Mouse (Mus musculus) embryo, embryonic 10 days (tissue): Measurements from ENCODE around the gene C3.

Experiments used
- DNase-seq: peaks from one replicate; pipeline ENCODE4 v3.0.0-alpha.2; 2015; ENCODE audit warnings: low spot score

The C3 gene

DNA sequence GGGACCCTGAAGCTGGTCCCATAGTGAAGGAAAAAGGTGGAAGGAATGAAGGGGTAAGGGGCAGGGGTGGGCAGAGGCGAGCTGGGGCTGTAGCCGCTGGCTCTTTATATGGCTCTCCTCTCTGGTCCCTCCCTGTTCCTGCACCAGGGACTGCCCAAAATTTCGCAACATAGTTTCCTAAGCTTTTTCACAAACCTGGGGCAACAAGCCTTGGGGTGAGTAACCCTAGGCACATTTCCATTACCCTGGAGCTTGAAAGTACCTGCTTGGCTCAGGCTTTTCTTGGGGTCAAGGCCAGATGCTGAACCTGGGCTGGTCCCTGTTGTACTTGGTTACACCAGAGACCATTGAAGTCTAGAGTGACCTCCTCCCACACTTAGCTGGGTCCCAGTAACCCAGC is at the start of gene C3:
Gene C3 (minus strand): TSS at position 123 of the 400 bp plus-strand sequence.
- no peak for DNase-seq

DNA sequence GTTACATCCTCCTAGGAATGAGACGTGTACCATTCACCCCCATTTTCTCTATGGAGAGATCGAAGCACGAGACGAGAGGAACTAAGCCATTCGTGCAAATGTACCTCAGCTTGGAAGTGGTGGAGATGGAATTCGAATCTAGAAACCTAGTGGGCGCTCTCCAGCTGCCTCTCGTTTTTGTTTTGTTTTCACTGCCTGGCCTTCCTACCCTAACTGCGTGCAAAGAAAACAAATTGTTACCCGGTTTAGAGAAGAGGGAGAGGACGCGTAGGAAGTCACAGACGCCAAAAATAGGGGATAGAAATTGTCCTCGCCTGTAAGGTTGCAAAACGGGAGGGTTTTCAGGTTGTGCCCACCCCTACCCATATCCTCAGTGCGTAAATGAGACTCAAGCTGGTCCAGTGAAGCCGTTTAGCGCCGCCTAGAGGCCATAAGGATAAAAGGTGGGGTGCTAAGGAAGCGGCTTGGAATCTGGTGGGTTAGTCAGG is 48.7 kb upstream of the C3 start:
- DNase-seq: peak; percentile 90

DNA sequence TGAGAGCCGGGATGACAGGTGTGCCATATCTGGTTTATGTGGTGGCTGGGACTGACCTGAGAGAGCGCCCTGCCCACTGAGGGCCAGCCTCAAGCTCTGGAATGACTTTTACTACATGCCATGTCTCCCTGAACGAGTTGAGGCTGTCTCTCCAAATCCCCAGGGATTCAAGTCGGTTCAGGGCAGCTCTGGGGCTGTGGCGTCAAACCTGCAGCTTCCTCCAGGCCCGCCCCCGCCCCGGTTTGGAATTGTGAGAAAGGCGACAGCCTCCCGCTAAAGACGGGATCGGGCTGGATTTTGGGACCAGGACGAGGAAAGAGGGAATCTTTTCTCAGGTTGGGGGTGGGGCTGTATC is 48.0 kb upstream of the C3 start:
- DNase-seq: no peak

DNA sequence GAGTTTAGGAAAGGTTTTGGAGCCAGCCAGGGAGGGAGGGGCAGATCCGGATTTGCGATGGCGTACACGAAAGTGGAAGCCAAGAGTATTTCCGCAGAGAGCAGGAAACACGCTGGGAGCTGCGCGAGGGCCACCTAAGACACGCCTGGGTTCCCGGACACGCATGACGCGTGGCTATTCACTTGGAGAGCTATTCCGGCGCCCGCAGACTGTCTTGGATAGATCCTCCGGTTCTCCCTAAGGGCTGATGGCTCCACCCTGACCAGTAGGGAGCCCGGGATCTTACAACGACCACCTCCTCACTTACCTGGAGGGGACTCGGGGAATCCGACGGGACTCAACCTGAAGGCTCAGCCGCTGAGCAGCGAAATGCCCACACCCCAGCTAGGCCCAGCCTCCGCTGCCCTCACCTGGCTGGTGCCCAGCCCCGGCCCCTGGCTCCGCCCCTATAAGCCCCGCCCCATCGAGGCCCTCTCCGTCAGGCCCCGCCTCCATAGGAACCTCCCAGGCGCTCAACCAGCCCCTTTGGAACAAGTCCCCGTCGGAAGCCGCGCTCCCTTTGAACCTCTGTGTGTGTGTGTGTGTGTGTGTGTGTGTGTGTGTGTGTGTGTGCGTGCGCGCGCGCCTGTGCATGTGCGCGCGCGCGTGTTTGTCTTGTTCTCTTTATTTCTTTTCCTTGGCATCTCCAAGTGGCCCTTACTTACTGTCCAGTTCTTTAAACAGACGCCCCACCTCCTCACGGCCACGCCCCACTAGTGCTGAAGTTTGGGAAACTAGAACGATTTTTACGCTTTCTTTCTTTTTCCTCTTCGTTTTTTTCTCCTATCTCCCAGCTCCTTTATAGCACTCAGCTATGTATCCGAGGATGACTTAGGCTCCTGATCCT is 47.4 kb upstream of the C3 start:
- DNase-seq: peak; percentile 59

DNA sequence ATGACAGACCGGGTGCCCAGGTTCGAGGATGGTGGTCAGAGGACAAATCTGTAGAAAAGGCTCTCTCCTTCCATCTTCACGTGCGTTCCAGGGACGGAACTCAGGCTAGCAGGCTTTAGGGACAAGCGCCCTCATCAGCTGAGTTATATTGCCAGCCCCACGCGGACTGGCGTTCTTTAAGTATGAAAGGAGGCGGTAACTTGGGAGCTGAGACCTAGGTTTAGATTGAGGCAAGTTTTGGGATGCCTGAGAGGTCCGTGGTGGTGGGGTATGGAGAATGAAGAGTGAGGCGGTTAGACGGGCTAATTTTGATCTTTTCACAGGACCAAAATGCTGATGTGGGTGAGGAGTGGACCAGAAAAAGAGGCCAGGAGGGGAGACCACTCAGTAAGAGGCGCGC is 46.8 kb upstream of the C3 start:
- peak; percentile 25 for DNase-seq

DNA sequence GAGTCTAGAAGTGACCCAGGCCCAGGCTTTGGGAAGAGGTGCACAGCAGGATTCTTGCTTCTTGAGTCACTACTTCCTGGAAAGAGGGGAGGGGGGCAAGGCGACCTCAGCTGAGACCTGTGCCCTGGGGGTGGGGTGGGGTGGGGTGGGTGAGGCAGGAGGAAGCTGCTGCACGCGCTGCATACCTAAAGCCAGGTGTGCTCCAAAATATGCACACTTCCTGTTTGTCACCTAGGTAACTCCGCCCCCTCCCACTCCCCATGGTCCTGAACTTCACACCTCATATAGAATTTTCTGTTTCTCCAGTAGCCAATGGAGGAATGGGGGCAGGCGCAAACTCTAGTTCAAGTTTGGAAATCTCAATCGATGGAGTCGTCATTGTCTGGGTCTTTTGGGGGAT is 45.9 kb upstream of the C3 start:
- DNase-seq: no peak

DNA sequence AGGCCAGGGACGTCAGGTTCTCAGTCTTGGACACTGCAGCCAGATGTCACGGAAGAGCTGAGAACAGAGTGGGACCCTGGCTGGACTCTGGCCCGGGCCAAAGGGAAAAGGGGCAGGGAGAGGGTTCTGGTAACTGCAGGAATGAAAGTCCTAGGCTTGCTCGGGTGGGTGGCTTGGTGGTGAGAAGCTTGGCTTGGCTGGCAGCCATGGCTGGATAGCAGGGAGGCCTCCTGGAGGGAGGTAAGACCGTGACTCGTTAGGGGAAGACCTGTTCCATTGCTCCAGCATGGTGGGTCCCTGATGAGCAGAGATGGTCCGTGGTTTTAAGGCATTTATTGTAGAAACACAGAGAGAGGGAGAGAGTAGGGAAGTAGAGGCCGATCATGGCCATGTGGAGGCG is 43.4 kb upstream of the C3 start:
- no peak for DNase-seq

DNA sequence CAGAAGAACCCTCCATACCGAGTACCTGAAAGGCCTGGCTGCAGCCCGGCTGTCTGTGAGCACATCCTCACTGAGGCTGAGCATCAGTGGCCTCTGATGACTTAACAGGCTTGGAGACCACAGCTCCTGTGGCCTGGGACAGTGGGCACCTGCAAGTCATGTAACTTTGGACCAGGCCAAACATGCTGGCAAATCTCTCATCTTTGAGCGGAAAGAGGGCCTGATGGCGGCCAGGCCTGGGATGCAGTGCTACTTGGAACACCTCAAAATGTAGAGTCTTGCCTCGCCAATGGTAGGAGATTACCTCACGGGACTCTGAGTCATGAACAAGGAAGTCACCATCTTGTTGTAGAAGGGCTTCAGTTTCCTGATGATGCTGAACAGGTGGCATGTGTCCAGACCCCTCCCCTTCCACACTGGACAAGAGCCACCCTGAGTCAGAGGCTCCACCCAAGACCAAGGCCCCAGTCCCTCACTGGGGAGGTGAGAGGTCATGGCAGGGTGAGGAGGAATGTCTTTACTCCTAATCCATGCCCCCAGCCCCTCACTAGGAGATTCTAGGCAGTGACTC is 39.7 kb upstream of the C3 start:
- DNase-seq: no peak

DNA sequence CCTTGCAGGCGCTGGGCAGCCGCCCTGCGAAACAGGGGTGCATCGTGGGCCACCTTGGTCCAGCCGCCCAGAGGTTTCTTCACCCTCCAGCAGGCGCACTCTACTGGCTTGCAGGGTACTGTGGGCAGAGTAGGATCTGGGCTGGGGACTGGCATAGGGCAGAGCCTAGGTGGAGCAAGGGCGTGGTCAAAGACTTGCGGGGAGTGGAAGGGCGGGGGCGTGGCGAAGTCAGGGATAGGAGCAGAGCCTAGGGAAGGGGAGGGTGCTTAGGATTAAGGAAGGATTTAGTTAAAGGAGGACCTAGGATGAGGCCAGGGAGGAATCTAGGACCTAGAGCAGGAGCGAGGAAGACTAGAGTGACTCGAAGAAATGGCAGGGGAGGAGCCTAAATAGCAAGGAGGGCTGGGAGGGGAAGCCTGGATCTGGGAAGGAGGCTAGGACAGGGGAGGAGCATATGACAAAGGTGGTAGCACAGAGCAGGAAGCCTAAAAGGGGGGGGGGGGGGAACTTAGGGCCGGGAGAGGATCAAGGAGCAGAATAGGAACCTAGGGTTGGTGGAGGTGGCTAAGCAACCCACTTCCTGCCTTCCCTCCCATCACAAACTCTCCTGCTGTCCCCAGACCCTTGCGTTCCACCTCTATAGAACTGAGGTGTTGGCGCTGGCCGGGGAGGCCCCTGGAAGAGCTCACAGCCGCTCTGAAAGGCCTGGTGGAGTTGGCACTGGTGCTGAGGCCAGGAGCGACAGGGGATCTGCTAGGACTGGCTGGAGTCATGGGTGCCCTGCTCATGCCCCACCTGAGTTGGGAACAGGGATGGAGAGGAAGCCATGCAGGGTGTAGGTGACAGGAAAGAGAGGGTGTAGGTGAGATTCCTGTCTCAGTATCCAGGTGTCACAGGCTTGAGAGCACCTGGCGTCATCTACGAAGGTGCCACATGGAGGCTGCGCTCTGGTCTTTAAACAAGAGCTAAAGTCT is 37.3 kb upstream of the C3 start:
- DNase-seq: peak; percentile 42

DNA sequence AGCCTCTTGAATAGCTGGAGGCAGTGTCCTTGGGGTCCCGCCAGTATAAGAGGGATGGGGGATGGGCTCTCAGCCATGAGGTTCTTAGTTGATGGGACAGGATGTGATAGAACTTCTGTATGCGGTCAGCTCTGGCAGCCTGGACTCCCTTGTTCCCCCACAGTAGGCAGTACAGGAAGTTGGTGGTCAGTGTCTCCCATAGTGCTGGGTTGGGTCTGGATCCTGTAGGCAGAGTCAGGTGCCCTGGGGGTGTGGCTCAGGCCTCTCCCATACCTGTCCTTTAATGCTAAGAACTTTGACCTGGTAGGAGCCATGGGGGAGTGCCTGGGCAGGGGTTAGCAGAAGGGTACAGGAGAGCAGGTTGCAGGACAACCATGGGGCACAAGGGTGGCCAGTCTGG is 36.2 kb upstream of the C3 start:
- no peak for DNase-seq

DNA sequence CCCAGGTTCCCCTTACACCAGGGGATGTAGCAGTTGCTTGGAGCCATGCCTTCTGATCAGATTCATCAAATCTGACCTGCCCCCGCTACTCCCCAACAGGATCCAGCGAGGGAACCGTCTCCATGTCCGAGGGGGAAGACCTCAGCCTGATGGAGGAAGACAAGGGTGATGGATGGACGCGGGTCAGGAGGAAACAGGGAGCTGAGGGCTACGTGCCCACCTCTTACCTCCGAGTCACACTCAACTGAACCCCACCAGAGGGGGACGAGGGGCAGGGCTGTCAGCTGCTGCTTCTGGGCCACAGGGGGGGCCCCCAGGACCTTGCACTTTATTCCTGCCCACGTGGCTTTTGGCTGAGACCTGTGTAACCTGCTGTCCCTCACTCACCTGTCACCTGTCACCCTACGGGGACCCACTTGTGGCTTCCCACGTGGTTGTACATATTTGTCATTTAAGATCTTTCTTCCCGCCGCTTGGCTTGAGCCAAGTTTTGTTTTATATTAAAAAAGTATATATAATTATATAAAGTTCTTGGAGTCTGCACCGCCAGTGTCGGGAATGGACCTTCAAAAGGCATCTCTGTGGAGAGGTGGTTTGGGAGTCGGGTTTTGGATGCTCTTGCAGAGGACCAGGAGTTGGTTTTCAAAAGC is 35.1 kb upstream of the C3 start:
- no peak for DNase-seq

DNA sequence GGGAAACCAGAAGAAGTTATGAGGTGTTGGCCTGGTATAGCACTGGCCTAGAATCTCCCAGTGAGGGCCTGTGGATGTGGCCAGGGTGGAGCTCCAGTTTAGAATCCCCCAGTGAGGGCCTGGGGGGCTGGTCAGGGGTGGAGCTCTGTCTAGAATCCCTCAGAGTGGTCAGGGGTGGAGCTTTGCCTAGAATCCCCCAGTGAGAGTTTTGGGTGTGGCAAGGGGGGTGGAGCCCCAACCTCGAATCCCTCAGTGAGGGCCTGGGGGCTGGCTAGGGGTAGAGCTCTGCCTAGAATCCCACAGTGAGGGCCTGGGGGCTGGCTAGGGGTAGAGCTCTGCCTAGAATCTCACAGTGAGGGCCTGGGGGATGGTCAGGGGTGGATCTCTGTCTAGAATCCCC is 33.9 kb upstream of the C3 start:
- DNase-seq: no peak

DNA sequence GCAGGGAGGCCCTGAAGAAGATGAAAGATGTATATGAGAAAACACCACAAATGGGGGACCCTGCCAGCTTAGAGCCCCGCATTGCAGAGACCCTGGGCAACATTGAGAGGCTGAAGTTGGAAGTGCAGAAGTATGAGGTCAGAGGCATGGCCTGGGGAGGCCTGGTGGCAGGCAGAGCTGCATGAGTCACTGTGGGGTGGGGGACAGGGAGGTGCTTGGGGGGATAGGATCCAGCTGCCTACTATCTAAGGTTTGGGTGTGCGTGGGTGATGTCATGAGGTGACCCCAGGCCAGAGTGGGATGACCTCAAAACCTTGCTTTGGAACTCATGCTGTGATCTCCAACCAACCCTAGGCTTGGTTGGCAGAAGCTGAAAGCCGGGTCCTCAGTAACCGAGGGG is 33.4 kb upstream of the C3 start:
- no peak for DNase-seq

DNA sequence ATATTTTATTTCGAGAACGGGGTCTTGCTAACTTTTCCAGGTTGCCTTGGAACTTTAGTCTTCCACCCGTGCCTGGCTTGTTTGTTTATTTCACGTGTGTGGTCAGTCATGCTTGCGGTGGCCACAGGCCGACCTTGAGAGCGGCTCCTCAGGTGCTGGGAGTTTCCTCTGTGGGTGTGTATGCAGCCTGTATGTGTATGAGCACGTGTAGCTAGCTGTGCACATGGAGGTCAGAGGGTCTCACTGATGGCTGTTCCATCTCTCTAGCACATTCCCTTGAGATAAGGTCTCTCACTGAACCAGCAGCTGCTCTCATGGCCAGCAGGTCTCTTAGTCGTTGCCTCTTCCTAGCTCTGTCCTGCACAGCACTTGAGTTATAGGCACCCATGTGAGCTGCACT is 32.4 kb upstream of the C3 start:
- DNase-seq: no peak

DNA sequence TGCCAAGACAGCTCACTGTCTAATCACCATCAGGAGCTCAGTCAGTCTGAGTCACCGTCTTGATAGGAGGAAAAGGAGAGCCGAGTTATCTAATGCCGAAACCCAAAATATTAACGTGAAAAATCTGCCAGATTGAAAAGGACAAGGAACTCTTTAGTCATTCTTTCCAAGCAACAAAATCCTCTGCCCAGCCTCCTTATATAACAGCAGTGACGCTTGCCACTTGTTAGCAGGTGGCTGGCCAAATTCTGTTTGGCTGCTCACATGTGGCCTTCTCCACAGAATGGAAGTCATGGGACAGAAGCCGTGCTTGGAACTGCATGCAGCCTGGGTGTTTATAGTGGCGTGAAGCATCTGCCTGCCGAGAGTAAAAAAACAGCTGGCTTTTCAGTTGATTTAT is 31.8 kb upstream of the C3 start:
- DNase-seq: no peak

DNA sequence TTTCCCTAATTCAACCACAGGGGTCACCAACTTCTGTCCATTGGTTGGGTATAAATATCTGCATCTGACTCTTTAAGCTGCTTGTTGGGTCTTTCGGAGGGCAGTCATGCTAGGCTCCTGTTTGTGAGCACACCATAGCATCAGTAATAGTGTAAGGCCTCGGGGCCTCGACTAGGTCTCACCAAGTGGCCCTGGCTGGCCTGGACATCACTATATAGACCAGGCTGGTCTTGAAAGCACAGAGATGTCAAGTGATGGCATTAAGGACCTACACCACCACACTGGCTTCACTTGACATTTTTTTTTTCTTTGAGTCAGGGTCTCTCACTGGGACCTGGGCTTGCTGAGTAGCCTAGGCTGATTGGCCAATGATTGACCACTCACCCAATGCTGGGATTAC is 30.3 kb upstream of the C3 start:
- DNase-seq: no peak

DNA sequence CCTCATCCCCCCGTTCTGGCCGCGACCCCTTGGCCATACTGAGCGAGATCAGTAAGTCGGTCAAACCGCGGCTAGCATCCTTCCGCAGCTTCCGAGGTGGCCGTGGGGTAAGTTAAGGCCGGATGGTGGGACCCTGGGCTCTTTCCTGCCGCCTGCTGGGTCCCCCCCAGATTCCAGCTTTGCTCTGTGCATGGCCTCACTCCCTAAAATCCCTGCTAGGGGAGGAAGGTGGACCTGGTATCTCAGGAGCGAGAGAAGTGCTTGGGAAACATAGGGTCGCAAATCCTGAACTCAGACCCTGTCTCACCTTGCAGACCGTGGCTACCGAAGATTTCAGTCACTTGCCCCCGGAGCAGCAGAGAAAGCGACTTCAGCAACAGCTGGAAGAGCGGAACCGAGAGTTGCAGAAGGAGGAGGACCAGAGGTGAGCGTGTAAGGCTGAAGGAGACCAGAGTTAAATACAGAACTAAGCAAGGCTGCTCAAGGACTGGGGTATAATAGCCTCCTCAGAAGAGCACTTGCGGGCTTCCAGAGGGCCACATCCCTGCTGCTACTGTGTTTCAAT is 29.1 kb upstream of the C3 start:
- no peak for DNase-seq

DNA sequence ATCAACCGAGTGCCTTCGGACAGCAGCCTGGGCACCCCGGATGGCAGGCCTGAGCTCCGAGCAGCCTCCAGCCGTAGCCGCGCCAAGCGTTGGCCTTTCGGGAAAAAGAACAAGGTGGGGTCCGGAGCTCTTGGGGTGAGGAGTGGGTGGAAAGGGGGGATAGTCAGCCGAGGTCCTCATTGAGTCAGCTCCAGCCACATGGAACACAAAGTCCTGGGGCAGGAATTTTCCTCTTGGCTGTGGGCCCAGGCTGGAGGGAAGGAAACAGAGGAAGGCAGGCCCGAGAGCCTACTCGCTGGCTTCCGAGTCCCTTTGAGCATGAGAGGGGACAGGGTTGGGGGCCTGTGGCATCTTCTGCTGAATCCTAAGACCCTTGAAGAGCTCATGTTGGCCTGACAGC is 27.4 kb upstream of the C3 start:
- no peak for DNase-seq

DNA sequence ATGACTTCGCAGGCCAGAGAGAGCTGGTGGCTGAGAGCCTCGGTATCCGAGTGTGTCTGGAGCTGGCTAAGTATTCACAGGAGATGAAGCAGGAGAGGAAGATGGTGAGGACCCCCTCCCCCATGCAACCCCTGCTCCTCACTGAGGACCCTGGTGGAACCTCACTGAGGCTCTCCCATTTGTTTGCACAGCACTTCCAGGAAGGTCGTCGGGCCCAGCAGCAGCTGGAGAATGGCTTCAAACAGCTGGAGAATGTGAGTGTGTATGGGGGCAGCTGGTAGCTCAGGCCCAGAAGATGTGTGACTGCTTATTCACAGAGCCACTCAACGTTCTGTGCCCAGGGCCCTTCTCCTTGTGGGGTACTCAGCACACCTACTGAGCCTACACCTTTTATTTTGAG is 25.4 kb upstream of the C3 start:
- no peak for DNase-seq

DNA sequence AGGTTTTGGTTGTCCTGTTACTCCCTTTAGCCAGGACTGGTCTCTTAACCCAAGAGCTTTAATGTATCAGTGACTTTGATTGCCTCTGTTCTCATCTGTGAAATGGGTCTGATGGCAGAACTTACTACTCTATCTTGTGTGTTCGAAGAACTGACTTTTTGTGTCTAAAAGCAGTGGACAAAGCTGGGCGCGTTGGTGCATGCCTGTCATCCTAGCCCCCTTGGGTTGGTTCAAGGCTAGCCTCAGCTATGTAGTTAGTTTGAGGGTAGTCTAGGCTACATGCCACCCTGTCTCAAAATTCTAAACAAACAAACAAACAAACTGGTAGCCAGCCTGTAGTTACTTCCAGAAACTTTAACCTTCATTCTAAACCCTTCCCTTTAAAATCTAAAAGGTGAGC is 23.5 kb upstream of the C3 start:
- DNase-seq: no peak

DNA sequence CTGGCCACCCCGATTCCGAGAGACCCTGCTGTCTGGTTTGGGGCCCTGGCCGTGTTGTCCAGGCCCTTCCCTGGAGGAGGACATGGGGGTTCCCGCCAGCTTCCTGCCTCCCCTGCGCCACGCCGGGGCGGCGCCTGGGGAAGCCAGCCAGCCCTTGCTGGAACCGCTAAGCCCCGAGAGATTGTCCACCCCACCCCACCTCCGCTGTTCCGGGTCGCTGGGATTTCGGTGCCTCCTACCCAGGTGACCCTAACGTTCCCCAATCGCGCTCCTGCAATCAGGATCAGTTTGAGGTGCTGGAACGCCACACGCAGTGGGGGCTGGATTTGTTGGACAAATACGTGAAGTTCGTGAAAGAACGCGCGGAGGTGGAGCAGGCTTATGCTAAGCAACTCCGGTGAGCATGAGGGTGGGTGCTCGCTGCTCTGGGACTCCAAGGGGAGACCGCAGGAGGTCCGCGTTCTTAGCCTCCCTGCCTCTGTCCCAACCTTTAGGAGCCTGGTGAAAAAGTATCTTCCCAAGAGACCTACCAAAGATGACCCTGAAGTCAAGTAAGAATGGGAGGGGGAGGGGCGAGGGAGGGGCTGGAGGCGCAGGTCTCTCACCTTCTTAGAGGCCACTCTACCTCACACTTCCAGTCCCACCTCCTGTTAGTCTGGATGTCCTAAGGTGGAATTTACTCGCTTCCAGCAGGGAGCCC is 22.7 kb upstream of the C3 start:
- peak; percentile 35 for DNase-seq
